Mouse (Mus musculus): ENCODE measurements around the gene Actr3. TPM values are rescaled to one million over a fixed set of nuclear protein-coding genes. Genes with fewer than 3 reads are reported as not detected.

Actr3 gene
- polyA plus RNA-seq, 1 experiment from 2014 or later: 270 TPM

- no peak for ATAC-seq (ENCODE audit: extremely low read depth, insufficient number of reproducible peaks, low FRiP score, low TSS enrichment)
- 81% methylated on average over 2 of the region's 2 CpGs for WGBS
- Histone ChIP-seq H3K4me3 (no peak overlapping the region), H3K27ac (replicated peaks) (no peak overlapping the region), H3K9ac (no peak overlapping the region), H3K36me3 (no peaks in the 10 kb centered on the region), H3K9me3 (no peaks in the 10 kb centered on the region), H3K4me1 (peaks cover 24% of the 10 kb centered on the region), H3K4me2 (no peak overlapping the region), H3K27me3 (replicated peaks) (no peaks in the 10 kb centered on the region)
Observed at GRCm38 (mm10) chr1:125437161-125437560, 1.6 kb upstream of the Actr3 start.

- H3K9me3 ChIP-seq: no peaks in the 10 kb centered on the region
- peak overlapping the region; percentile 78 for H3K4me2 ChIP-seq
- peak overlapping the region; percentile 98 for H3K9ac ChIP-seq
- WGBS: under 1% methylated on average over 14 of the region's 23 CpGs
- no peaks in the 10 kb centered on the region for H3K36me3 ChIP-seq
- H3K4me1 ChIP-seq: peaks cover 41% of the 10 kb centered on the region
- H3K27me3 ChIP-seq (replicated peaks): no peaks in the 10 kb centered on the region
- peak overlapping the region; percentile 91 for H3K4me3 ChIP-seq
- no peak; the same call in 1 of the 2 replicates for ATAC-seq (ENCODE audit: extremely low read depth, insufficient number of reproducible peaks, low FRiP score, low TSS enrichment)
- H3K27ac ChIP-seq (replicated peaks): peak overlapping the region; percentile 99
Observed at GRCm38 (mm10) chr1:125435018-125435368, 534 bp downstream of the Actr3 start.

- WGBS: 1% methylated on average over 25 of the region's 25 CpGs
- Histone ChIP-seq H3K36me3 (no peaks in the 10 kb centered on the region), H3K4me3 (peak overlapping the region; percentile 91), H3K4me1 (peaks cover 46% of the 10 kb centered on the region), H3K27ac (replicated peaks) (peak overlapping the region; percentile 99), H3K4me2 (peak overlapping the region; percentile 78), H3K9me3 (no peaks in the 10 kb centered on the region), H3K27me3 (replicated peaks) (no peaks in the 10 kb centered on the region), H3K9ac (peak overlapping the region; percentile 98)
- no peak for ATAC-seq (ENCODE audit: extremely low read depth, insufficient number of reproducible peaks, low FRiP score, low TSS enrichment)
Observed at GRCm38 (mm10) chr1:125434485-125435001, 984 bp downstream of the Actr3 start.

GRCm38 (mm10) chr1:125431286-125431685 lies 4.2 kb downstream of the Actr3 start:
- Histone ChIP-seq H3K4me1 (peaks cover 74% of the 10 kb centered on the region), H3K27ac (replicated peaks) (no peak overlapping the region), H3K27me3 (replicated peaks) (no peaks in the 10 kb centered on the region), H3K4me2 (peak overlapping the region; percentile 78), H3K9me3 (no peaks in the 10 kb centered on the region), H3K4me3 (0 out of 2 replicates have a peak overlapping the region, but pooled peaks have one; percentile 18), H3K9ac (peak overlapping the region; percentile 57), H3K36me3 (no peaks in the 10 kb centered on the region)
- 54% methylated on average over 4 of the region's 4 CpGs for WGBS
- ATAC-seq (ENCODE audit: extremely low read depth, insufficient number of reproducible peaks, low FRiP score, low TSS enrichment): no peak

- no peaks in the 10 kb centered on the region for H3K36me3 ChIP-seq
- H3K9ac ChIP-seq: peak overlapping the region; percentile 57
- H3K9me3 ChIP-seq: no peaks in the 10 kb centered on the region
- no peaks in the 10 kb centered on the region for H3K27me3 ChIP-seq (replicated peaks)
- peak overlapping the region; percentile 78 for H3K4me2 ChIP-seq
- H3K27ac ChIP-seq (replicated peaks): peak overlapping the region; percentile 30
- WGBS: 26% methylated on average over 7 of the region's 7 CpGs
- peak overlapping the region; percentile 18 for H3K4me3 ChIP-seq
- H3K4me1 ChIP-seq: peaks cover 75% of the 10 kb centered on the region
- ATAC-seq (ENCODE audit: extremely low read depth, insufficient number of reproducible peaks, low FRiP score, low TSS enrichment): no peak
Observed at GRCm38 (mm10) chr1:125430737-125431136, 4.8 kb downstream of the Actr3 start.

- peaks cover 83% of the 10 kb centered on the region for H3K4me1 ChIP-seq
- no peak overlapping the region for H3K9ac ChIP-seq
- H3K4me2 ChIP-seq: 0 out of 2 replicates have a peak overlapping the region, but pooled peaks have one; percentile 78
- no peaks in the 10 kb centered on the region for H3K36me3 ChIP-seq
- H3K9me3 ChIP-seq: no peaks in the 10 kb centered on the region
- H3K27me3 ChIP-seq (replicated peaks): no peaks in the 10 kb centered on the region
- H3K4me3 ChIP-seq: no peak overlapping the region
- ATAC-seq (ENCODE audit: extremely low read depth, insufficient number of reproducible peaks, low FRiP score, low TSS enrichment): no peak
- WGBS: 80% methylated on average over 4 of the region's 4 CpGs
- no peak overlapping the region; the same call in 1 of the 2 replicates for H3K27ac ChIP-seq (replicated peaks)
Observed at GRCm38 (mm10) chr1:125429984-125430383, 5.5 kb downstream of the Actr3 start.

- H3K4me1 ChIP-seq: peaks cover 87% of the 10 kb centered on the region
- 36% methylated on average over 2 of the region's 2 CpGs for WGBS
- no peak for ATAC-seq (ENCODE audit: extremely low read depth, insufficient number of reproducible peaks, low FRiP score, low TSS enrichment)
- no peaks in the 10 kb centered on the region for H3K36me3 ChIP-seq
- H3K27ac ChIP-seq (replicated peaks): peak overlapping the region; percentile 52; the same call in 1 of the 2 replicates
- H3K27me3 ChIP-seq (replicated peaks): no peaks in the 10 kb centered on the region
- H3K4me2 ChIP-seq: peak overlapping the region; percentile 10
- no peak overlapping the region for H3K4me3 ChIP-seq
- H3K9me3 ChIP-seq: no peaks in the 10 kb centered on the region
- H3K9ac ChIP-seq: no peak overlapping the region
Observed at GRCm38 (mm10) chr1:125428315-125428714, 7.2 kb downstream of the Actr3 start.

GRCm38 (mm10) chr1:125426387-125427045 lies 9.0 kb downstream of the Actr3 start:
- no peaks in the 10 kb centered on the region for H3K9me3 ChIP-seq
- H3K27ac ChIP-seq (replicated peaks): no peak overlapping the region
- no peak overlapping the region for H3K9ac ChIP-seq
- peaks cover 71% of the 10 kb centered on the region for H3K4me1 ChIP-seq
- no peaks in the 10 kb centered on the region for H3K27me3 ChIP-seq (replicated peaks)
- no peaks in the 10 kb centered on the region for H3K36me3 ChIP-seq
- no peak for ATAC-seq (ENCODE audit: extremely low read depth, insufficient number of reproducible peaks, low FRiP score, low TSS enrichment)
- no peak overlapping the region for H3K4me2 ChIP-seq
- 81% methylated on average over 2 of the region's 2 CpGs for WGBS
- H3K4me3 ChIP-seq: no peak overlapping the region

- Histone ChIP-seq H3K4me1 (peaks cover 33% of the 10 kb centered on the region), H3K4me2 (no peak overlapping the region), H3K9ac (no peak overlapping the region), H3K36me3 (peaks cover 26% of the 10 kb centered on the region), H3K27ac (replicated peaks) (no peak overlapping the region; the same call in 1 of the 2 replicates), H3K4me3 (no peak overlapping the region), H3K9me3 (no peaks in the 10 kb centered on the region), H3K27me3 (replicated peaks) (no peaks in the 10 kb centered on the region)
- 31% methylated on average over 2 of the region's 2 CpGs for WGBS
- ATAC-seq (ENCODE audit: extremely low read depth, insufficient number of reproducible peaks, low FRiP score, low TSS enrichment): peak; percentile 31; the same call in 1 of the 2 replicates
Observed at GRCm38 (mm10) chr1:125419906-125420305, 15.6 kb downstream of the Actr3 start.

GRCm38 (mm10) chr1:125418732-125419131 lies 16.8 kb downstream of the Actr3 start:
- ATAC-seq (ENCODE audit: extremely low read depth, insufficient number of reproducible peaks, low FRiP score, low TSS enrichment): no peak
- no peak overlapping the region for H3K9ac ChIP-seq
- H3K9me3 ChIP-seq: no peaks in the 10 kb centered on the region
- H3K27me3 ChIP-seq (replicated peaks): no peaks in the 10 kb centered on the region
- no peak overlapping the region for H3K4me2 ChIP-seq
- WGBS: 85% methylated on average over 4 of the region's 4 CpGs
- H3K27ac ChIP-seq (replicated peaks): no peak overlapping the region
- H3K4me3 ChIP-seq: no peak overlapping the region
- H3K36me3 ChIP-seq: peaks cover 35% of the 10 kb centered on the region
- peaks cover 26% of the 10 kb centered on the region for H3K4me1 ChIP-seq

GRCm38 (mm10) chr1:125407220-125407619 lies 28.3 kb downstream of the Actr3 start:
- no peak for ATAC-seq (ENCODE audit: extremely low read depth, insufficient number of reproducible peaks, low FRiP score, low TSS enrichment)
- Histone ChIP-seq H3K27ac (replicated peaks) (no peak overlapping the region), H3K4me3 (no peak overlapping the region), H3K4me1 (no peaks in the 10 kb centered on the region), H3K27me3 (replicated peaks) (no peaks in the 10 kb centered on the region), H3K9me3 (no peaks in the 10 kb centered on the region), H3K9ac (no peak overlapping the region), H3K36me3 (peaks cover 74% of the 10 kb centered on the region), H3K4me2 (no peak overlapping the region)
- WGBS: 93% methylated on average over 6 of the region's 6 CpGs

- no peak for ATAC-seq (ENCODE audit: extremely low read depth, insufficient number of reproducible peaks, low FRiP score, low TSS enrichment)
Observed at GRCm38 (mm10) chr1:125395391-125395790, 40.1 kb downstream of the Actr3 start.

More at GRCm38 (mm10) chr1:125395391-125395790, 40.1 kb downstream of the Actr3 start:
- WGBS: 89% methylated on average over 1 of the region's 1 CpGs
- Histone ChIP-seq H3K27ac (replicated peaks) (peak overlapping the region; percentile 73), H3K4me3 (no peak overlapping the region), H3K9ac (peak overlapping the region; percentile 44; the same call in 1 of the 2 replicates), H3K4me2 (peak overlapping the region; percentile 16; the same call in 1 of the 2 replicates), H3K4me1 (peaks cover 11% of the 10 kb centered on the region), H3K9me3 (no peaks in the 10 kb centered on the region), H3K36me3 (peaks cover 88% of the 10 kb centered on the region), H3K27me3 (replicated peaks) (no peaks in the 10 kb centered on the region)
